Mouse (Mus musculus): Measurements from ENCODE around the gene Marc2. TPM values are rescaled to one million over a fixed set of nuclear protein-coding genes. Genes with fewer than 3 reads are reported as not detected.

The Marc2 gene
- polyA plus RNA-seq, 1 experiment: 43.8 TPM

- no peak for DNase-seq (ENCODE audit: low read depth)
- TF ChIP-seq CTCF (IDR thresholded peaks at IDR 0.05; ENCODE audit: borderline replicate concordance, extremely low read depth, insufficient read depth, insufficient read length) (no peak), POLR2A (IDR thresholded peaks at IDR 0.05; ENCODE audit: borderline replicate concordance, extremely low read depth, insufficient read depth, insufficient read length, poor library complexity, severe bottlenecking) (no peak)
These were observed 39.1 kb downstream of the Marc2 start for GRCm38 (mm10) chr1:184807123-184807522.

- no peak for TF ChIP-seq POLR2A (IDR thresholded peaks at IDR 0.05; ENCODE audit: borderline replicate concordance, extremely low read depth, insufficient read depth, insufficient read length, poor library complexity, severe bottlenecking)
- TF ChIP-seq CTCF (IDR thresholded peaks at IDR 0.05; ENCODE audit: borderline replicate concordance, extremely low read depth, insufficient read depth, insufficient read length): no peak
- DNase-seq (ENCODE audit: low read depth): no peak
These were observed 40.5 kb downstream of the Marc2 start for GRCm38 (mm10) chr1:184805749-184806148.

- peak; percentile 55 for DNase-seq (ENCODE audit: low read depth)
- TF ChIP-seq CTCF (IDR thresholded peaks at IDR 0.05; ENCODE audit: borderline replicate concordance, extremely low read depth, insufficient read depth, insufficient read length) (peak; percentile 48; the same call in 1 of the 2 replicates), POLR2A (IDR thresholded peaks at IDR 0.05; ENCODE audit: borderline replicate concordance, extremely low read depth, insufficient read depth, insufficient read length, poor library complexity, severe bottlenecking) (no peak)
These were observed 52.9 kb downstream of the Marc2 start for GRCm38 (mm10) chr1:184793163-184793876.

GRCm38 (mm10) chr1:184791109-184791508, 55.1 kb downstream of the Marc2 start:
- TF ChIP-seq CTCF (IDR thresholded peaks at IDR 0.05; ENCODE audit: borderline replicate concordance, extremely low read depth, insufficient read depth, insufficient read length): peak; percentile 74; the same call in 1 of the 2 replicates
- no peak for TF ChIP-seq POLR2A (IDR thresholded peaks at IDR 0.05; ENCODE audit: borderline replicate concordance, extremely low read depth, insufficient read depth, insufficient read length, poor library complexity, severe bottlenecking)
- DNase-seq (ENCODE audit: low read depth): peak; percentile 56

- DNase-seq (ENCODE audit: low read depth): no peak
- no peak for TF ChIP-seq POLR2A (IDR thresholded peaks at IDR 0.05; ENCODE audit: borderline replicate concordance, extremely low read depth, insufficient read depth, insufficient read length, poor library complexity, severe bottlenecking)
- peak; percentile 27; the same call in 1 of the 2 replicates for TF ChIP-seq CTCF (IDR thresholded peaks at IDR 0.05; ENCODE audit: borderline replicate concordance, extremely low read depth, insufficient read depth, insufficient read length)
These were observed 59.7 kb downstream of the Marc2 start for GRCm38 (mm10) chr1:184786376-184787151.

GRCm38 (mm10) chr1:184783641-184784040, 62.6 kb downstream of the Marc2 start:
- no peak for DNase-seq (ENCODE audit: low read depth)
- TF ChIP-seq POLR2A (IDR thresholded peaks at IDR 0.05; ENCODE audit: borderline replicate concordance, extremely low read depth, insufficient read depth, insufficient read length, poor library complexity, severe bottlenecking) (no peak), CTCF (IDR thresholded peaks at IDR 0.05; ENCODE audit: borderline replicate concordance, extremely low read depth, insufficient read depth, insufficient read length) (no peak)

GRCm38 (mm10) chr1:184782161-184782513, 64.1 kb downstream of the Marc2 start:
- DNase-seq (ENCODE audit: low read depth): peak; percentile 5
- TF ChIP-seq POLR2A (IDR thresholded peaks at IDR 0.05; ENCODE audit: borderline replicate concordance, extremely low read depth, insufficient read depth, insufficient read length, poor library complexity, severe bottlenecking) (no peak), CTCF (IDR thresholded peaks at IDR 0.05; ENCODE audit: borderline replicate concordance, extremely low read depth, insufficient read depth, insufficient read length) (no peak)

- no peak for TF ChIP-seq POLR2A (IDR thresholded peaks at IDR 0.05; ENCODE audit: borderline replicate concordance, extremely low read depth, insufficient read depth, insufficient read length, poor library complexity, severe bottlenecking)
- no peak for TF ChIP-seq CTCF (IDR thresholded peaks at IDR 0.05; ENCODE audit: borderline replicate concordance, extremely low read depth, insufficient read depth, insufficient read length)
These were observed 64.7 kb downstream of the Marc2 start for GRCm38 (mm10) chr1:184781286-184782160.

GRCm38 (mm10) chr1:184778157-184778556, 68.1 kb downstream of the Marc2 start:
- TF ChIP-seq CTCF (IDR thresholded peaks at IDR 0.05; ENCODE audit: borderline replicate concordance, extremely low read depth, insufficient read depth, insufficient read length) (no peak), POLR2A (IDR thresholded peaks at IDR 0.05; ENCODE audit: borderline replicate concordance, extremely low read depth, insufficient read depth, insufficient read length, poor library complexity, severe bottlenecking) (no peak)
- DNase-seq (ENCODE audit: low read depth): no peak

More at GRCm38 (mm10) chr1:184781286-184782160, 64.7 kb downstream of the Marc2 start:
- DNase-seq (ENCODE audit: low read depth): no peak

- no peak for DNase-seq (ENCODE audit: low read depth)
- TF ChIP-seq CTCF (IDR thresholded peaks at IDR 0.05; ENCODE audit: borderline replicate concordance, extremely low read depth, insufficient read depth, insufficient read length): peak; percentile 42; the same call in 1 of the 2 replicates
- no peak for TF ChIP-seq POLR2A (IDR thresholded peaks at IDR 0.05; ENCODE audit: borderline replicate concordance, extremely low read depth, insufficient read depth, insufficient read length, poor library complexity, severe bottlenecking)
These were observed 69.0 kb downstream of the Marc2 start for GRCm38 (mm10) chr1:184777061-184777795.

All from brain, embryonic 14.5 days (tissue).